Mouse (Mus musculus): ENCODE measurements around the gene Zfp975.
A peak's percentile ranks its signal among the peaks of the same experiment; 100 is the strongest.
"Not testable (repeated sequence)": the region's sequence is repeated elsewhere in the genome, so short reads cannot be mapped to it uniquely, and the experiment has no call there.

The Zfp975 gene

GRCm38 (mm10) chr7:42692362-42693158 lies at the start of gene Zfp975:
TSS of gene Zfp975 (minus strand) at chr7:42692742.
- DNase-seq (ENCODE audit: low spot score in 2 of 2): peak; percentile 33 to 62

DNA sequence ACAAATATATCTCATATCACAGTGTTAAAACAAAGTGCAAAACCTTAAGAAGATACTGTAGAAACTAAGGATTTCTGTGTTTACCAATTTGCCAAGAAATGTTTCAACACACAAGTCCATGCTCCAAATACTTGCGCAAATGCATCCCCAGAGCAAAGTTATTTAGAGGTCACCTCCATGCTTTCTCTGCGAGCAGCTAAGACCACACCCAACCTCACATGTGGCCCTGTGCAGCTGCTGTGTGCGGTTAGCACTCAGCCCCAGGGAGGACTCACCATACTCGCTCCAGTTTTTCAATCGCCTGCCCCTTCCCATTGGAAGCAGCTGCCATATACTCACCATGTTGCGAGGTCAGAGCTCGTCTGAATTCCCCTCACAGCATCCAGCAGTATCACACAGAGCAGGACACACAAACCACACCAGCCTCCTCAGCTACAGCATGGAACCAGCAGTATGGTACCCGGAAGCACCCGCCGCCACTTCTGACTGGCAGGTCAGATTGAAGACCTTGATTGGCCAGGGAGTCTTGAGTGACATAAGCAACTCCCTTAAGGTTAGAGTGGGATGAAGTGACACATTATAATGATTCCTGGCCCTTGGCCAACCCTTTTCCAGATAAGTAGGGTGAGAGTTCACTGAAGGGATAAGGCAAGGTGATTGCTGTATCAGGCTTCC lies 46.1 kb upstream of the Zfp975 start:
- no peak for DNase-seq (ENCODE audit: low spot score in 2 of 2)

- DNase-seq (ENCODE audit: low spot score in 2 of 2): not testable (repeated sequence)
Measured at GRCm38 (mm10) chr7:42726917-42727316, 34.4 kb upstream of the Zfp975 start, which contains the start of gene Gm17067. TSS of gene Gm17067 (minus strand) at chr7:42727017.

DNA sequence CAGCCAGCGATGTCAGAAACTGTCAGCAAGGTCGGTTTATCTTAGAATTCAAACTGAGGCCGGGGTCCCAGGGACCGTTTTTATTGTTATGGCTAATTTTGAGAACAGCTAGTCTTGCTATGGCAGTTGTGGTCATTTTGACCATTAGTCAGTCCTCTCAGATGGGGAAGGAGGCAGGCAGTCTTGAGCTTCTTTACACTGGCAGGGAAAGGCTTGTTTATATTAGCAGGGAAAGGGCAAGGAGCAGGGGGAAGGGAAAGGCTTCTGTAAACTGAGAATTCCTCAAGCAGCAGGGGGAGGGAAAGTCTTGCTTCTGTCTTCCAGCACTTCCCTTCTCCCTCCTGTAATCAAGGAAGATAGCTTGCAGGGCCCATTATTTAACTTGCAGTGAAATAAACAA lies 709 bp upstream of the Zfp975 start:
- not testable (repeated sequence) for DNase-seq (ENCODE audit: low spot score in 2 of 2)

DNA sequence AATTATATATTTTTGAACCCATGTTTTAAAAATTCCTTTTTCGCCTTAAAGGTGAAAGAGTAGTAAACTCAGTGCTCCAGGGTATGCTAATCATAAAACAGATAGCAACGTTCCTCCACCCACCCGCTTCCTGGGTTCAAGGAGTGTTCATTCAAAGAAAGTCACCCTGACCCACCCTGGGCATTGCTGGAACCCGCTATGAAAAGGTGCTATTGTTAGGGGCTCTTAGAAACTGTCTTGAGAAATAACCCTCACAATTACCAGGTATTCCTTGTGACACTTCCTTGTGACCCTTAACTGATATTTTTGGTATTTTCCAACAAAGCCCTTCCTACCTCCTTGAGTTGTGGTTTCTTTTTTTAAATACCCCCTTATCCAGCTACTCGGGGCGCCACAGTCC lies 12.5 kb downstream of the Zfp975 start:
- DNase-seq (ENCODE audit: low spot score in 2 of 2): not testable (repeated sequence)

DNA sequence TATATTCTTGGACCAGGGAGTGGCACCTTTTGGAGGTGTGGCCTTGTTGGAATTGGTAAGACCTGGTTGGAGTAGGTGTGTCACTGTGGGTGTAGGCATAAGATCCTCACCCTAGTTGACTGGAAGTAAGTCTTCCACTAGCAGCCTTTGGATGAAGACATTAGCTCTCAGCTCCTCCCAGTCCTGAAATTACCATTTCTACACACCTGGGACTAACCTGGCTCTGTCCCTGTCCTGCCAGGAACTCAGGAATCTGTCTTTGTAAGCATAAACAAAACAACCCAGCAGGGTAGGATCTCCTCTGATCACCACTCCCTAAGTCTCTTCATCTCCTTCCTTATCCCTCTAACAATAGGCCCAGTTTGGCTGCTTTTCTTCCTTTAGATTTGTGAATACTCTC lies 12.9 kb downstream of the Zfp975 start:
- DNase-seq (ENCODE audit: low spot score in 2 of 2): not testable (repeated sequence)

DNA sequence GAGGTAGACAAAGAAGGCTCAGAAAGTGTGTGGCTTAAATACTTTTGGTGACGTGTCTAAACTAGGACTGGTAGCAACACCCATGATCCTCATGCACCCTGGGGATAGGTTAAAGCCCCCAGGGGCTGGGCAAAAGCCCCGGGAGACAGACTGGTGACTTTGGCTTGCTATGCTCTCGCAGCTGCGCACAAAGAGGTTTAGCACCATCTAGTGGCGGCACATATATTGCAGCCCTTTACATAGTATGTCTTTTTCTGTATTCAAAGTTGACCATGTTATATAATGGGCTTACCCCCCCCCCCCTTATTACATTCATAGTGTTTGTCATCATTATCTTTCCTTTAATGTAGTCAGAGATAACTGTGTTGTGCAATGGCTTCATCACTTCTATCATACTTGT lies 32.4 kb downstream of the Zfp975 start:
- not testable (repeated sequence) for DNase-seq (ENCODE audit: low spot score in 2 of 2)

- DNase-seq (ENCODE audit: low spot score in 2 of 2): not testable (repeated sequence)
Measured at GRCm38 (mm10) chr7:42655211-42655610, 37.3 kb downstream of the Zfp975 start.

- DNase-seq (ENCODE audit: low spot score in 2 of 2): not testable (repeated sequence)
Measured at GRCm38 (mm10) chr7:42643120-42643620, 49.4 kb downstream of the Zfp975 start.

DNA sequence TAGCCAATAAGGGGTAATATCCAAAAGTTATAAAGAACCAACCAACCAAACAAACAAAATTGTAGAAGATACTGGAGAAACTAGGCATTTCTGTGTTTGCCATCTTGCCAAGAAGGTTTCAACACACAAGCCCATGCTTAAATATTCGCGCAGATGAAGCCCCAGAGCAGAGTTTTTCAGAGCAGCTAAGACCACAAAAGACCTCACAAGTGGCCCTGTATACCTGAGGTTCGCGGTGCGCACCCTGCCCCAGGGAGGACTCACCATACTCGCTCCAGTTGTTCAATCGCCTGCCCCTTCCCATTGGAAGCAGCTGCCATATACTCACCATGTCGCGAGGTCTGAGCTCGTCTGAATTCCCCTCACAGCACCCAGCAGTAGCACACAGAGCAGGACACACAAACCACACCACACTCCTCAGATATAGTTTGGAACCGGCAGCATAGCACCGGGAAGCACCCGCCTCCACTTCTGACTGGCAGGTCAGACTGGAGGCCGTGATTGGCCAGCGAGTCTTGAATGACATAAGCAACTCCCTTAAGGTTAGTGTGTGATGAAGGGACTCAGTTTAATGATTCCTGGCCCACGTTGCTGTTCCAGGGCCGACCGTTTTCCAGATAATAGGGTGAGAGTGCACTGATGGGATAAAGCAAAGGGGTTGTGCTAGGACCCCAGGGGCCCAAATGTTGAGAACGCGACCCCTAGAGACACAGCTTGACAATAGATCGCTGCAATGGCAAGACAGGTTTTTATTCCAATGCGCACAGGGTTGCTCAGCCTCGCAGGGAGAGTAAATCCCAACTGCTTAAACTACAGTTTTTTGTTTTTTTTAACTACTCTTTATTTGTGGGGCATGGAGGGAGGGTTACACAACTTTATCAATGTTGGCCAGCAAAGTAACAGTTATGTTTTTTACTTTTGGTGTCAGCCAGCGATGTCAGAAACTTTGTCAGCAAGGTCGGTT lies 50.1 kb downstream of the Zfp975 start, which contains the start of gene Zfp976:
TSS of gene Zfp976 (minus strand) at position 437 of the 964 bp plus-strand sequence.
- peak in 1 of 2 experiments; percentile 38 for DNase-seq (ENCODE audit: low spot score in 2 of 2)

DNA sequence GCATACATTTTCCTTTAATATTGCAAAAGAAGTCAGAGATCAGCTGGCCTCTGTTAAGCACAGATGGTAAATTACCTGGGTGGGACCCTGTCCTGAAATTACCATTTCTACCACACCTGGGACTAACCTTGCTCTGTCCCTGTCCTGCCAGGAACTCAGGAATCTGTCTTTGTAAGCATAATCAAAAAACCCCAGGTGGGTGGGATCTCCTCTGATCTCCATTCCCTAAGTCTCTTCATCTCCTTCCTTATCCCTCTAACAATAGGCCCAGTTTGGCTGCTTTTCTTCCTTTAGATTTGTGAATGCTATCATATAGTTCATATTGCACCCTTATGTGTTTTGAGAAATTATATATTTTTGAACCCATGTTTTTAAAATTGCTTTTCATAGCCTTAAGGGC lies 61.5 kb downstream of the Zfp975 start:
- not testable (repeated sequence) for DNase-seq (ENCODE audit: low spot score in 2 of 2)

All from cerebellum, postnatal 4 days (tissue).